Mouse (Mus musculus) intestine, embryonic 14.5 days (tissue): ENCODE measurements around the gene Mrpl53. TPM values are rescaled to one million over a fixed set of nuclear protein-coding genes. Genes with fewer than 3 reads are reported as not detected.

Source experiments
- ATAC-seq: fragments of 200-750 bp; cut with Nextera tagmentation; replicated peaks from 2 replicates; pipeline ENCODE4 v1.8.0; 2017; ENCODE audit warnings: low read depth, moderate number of reproducible peaks, moderate TSS enrichment, moderate library complexity; ENCODE audit not compliant: low FRiP score, low TSS enrichment
- DNase-seq: peaks from one replicate; pipeline ENCODE4 v3.0.0-alpha.2; 2018; ENCODE audit warnings: low spot score
- H3K27ac ChIP-seq: fragments of 300-500 bp; sonication (generic); 2 replicates; pipeline ENCODE4 v1.5.1; 2014; ENCODE audit warnings: low read depth, mild to moderate bottlenecking, control low read depth
- H3K27me3 ChIP-seq: fragments of 300-500 bp; sonication (generic); replicated peaks from 2 replicates; pipeline ENCODE4 v1.6.1; 2014; ENCODE audit warnings: low read length, control low read depth; ENCODE audit not compliant: control insufficient read depth, insufficient read depth
- H3K36me3 ChIP-seq: fragments of 300-500 bp; sonication (generic); 2 replicates; pipeline ENCODE4 v1.6.1; 2014; ENCODE audit warnings: low read length, control low read depth; ENCODE audit not compliant: control insufficient read depth, insufficient read depth
- H3K4me1 ChIP-seq: fragments of 300-500 bp; sonication (generic); replicated peaks from 2 replicates; pipeline ENCODE4 v1.6.1; 2014; ENCODE audit warnings: low read length, control low read depth, mixed read lengths; ENCODE audit not compliant: control insufficient read depth, insufficient read depth
- H3K4me2 ChIP-seq: fragments of 300-500 bp; sonication (generic); 2 replicates; pipeline ENCODE4 v1.6.1; 2014; ENCODE audit warnings: low read length
- H3K4me3 ChIP-seq: fragments of 300-500 bp; sonication (generic); 2 replicates; pipeline ENCODE4 v1.5.1; 2014; ENCODE audit warnings: low read depth, low read length, control low read depth, mixed read lengths
- H3K9ac ChIP-seq: fragments of 300-500 bp; sonication (generic); 2 replicates; pipeline ENCODE4 v1.6.1; 2014; ENCODE audit warnings: mild to moderate bottlenecking, low read length
- H3K9me3 ChIP-seq: fragments of 300-500 bp; sonication (generic); 2 replicates; pipeline ENCODE4 v1.6.1; 2016; ENCODE audit warnings: low read length, control low read depth; ENCODE audit not compliant: control insufficient read depth
- WGBS: fragments of 180-500 bp; shearing (Covaris S2); extraction: QIAGEN DNeasy Blood & Tissue Kit; methylation state at CpG from one replicate; pipeline ENCODE4 v1.1.7; 2014; 5-methylcytosine and 5-hydroxymethylcytosine counted together
- polyA plus RNA-seq: library from polyadenylated mRNA; unstranded; fragments of >200 nt; fragmentation: Nextera tagmentation; extraction: Ambion mirVana; gene quantifications from 2 replicates; pipeline ENCODE4 v1.2.1, GENCODE M21; 2014

Mrpl53 gene
- polyA plus RNA-seq, 1 experiment from 2014 or later, result 136 TPM

DNA sequence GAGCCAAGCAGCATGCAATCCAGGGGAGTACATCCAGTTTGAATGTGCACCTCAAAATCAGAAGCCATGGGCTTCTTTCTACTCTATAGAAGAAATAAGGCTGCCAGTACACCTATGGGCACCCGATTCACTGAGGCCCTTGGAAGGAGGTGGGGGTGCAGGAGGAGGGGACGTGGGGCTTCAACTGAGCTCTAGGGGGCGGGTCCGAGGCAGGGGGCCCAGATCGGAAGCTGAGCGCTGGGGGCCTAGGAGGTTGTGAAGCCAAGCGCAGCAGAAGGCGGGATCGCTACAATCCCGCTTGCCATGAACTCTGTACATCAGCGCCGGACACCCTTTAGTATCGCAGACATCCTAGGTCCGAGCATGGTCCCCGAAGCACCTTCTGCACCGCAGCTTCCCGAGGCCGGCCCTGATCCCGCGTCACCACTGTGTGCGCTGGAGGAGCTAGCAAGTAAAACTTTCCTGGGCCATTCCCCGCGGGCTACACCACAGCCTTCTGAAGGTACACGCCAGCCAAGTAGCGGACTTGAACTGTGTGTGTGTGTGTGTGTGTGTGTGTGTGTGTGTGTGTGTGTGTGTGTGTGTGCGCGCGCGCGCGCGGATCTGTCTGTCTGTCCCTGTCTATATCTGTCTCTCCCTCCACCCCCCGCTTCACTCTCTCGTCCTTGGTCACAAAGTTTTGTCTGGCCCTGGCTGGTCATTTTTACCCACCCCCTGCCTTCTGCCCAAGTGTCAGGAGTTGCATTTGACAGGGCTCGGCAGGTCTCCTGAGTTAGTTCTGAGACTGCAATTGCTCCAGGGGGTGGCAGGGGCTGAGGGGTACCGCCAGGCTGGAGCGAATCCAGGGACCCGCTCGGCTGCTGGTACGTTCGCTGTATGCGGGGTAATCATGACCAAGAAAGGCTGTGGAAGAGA is 22.5 kb upstream of the Mrpl53 start, which contains the start of gene Lbx2:
Gene Lbx2 (plus strand): TSS at position 247 of the 915 bp plus-strand sequence.
- H3K27me3 ChIP-seq, result peaks cover 82% of the 10 kb centered on the region
- peaks cover 5% of the 10 kb centered on the region; the same call in 1 of the 2 replicates for H3K36me3 ChIP-seq
- H3K4me1 ChIP-seq, result peaks cover 12% of the 10 kb centered on the region
- ATAC-seq (no peak), DNase-seq (peak; percentile 65)
- WGBS, result 2% methylated on average over 42 of the region's 42 CpGs
- H3K4me3 ChIP-seq, result peak within 1 kb of the TSS; percentile 21
- H3K9ac ChIP-seq, result no peak within 1 kb of the TSS
- H3K9me3 ChIP-seq, result no peaks in the 10 kb centered on the region
- no peak within 1 kb of the TSS for H3K27ac ChIP-seq
- H3K4me2 ChIP-seq, result peak within 1 kb of the TSS; percentile 44

DNA sequence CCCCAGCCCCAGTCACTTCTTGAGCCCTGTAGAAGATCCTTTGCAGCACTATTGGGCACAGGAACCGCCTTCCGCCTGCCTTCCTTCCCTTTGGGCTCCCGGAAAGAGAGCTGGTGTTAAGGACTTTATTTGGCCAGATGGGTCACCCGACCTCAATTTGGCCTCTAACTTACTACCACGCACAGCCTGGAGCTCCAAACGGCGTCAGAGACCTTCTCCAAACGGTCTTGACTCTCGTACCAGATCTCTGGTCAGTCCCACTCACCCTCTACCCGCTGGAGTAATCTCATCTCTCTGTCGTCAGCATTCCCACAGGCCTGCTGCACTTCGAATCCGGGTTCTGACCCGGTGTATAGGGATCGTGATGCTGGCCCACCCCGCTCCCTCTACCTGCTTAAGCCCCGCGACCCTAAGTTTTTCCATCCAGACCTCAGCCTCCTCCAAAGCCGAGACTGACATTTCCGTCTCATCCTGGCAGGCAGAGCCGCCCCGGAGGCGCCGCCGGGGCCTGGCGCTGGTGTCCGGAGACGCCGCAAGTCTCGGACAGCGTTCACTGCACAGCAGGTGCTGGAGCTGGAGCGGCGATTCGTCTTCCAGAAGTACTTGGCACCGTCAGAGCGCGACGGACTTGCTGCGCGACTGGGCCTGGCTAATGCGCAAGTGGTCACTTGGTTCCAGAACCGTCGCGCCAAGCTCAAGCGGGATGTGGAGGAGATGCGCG is 21.5 kb upstream of the Mrpl53 start:
- no peaks in the 10 kb centered on the region for H3K9me3 ChIP-seq
- H3K36me3 ChIP-seq, result no peaks in the 10 kb centered on the region
- DNase-seq (peak; percentile 73), ATAC-seq (no peak)
- peaks cover 12% of the 10 kb centered on the region for H3K4me1 ChIP-seq
- 0 out of 2 replicates have a peak overlapping the region, but pooled peaks have one; percentile 16 for H3K9ac ChIP-seq
- 4% methylated on average over 47 of the region's 47 CpGs for WGBS
- peak overlapping the region; percentile 27 for H3K4me3 ChIP-seq
- H3K27ac ChIP-seq, result no peak overlapping the region
- peaks cover 82% of the 10 kb centered on the region for H3K27me3 ChIP-seq
- H3K4me2 ChIP-seq, result peak overlapping the region; percentile 44

DNA sequence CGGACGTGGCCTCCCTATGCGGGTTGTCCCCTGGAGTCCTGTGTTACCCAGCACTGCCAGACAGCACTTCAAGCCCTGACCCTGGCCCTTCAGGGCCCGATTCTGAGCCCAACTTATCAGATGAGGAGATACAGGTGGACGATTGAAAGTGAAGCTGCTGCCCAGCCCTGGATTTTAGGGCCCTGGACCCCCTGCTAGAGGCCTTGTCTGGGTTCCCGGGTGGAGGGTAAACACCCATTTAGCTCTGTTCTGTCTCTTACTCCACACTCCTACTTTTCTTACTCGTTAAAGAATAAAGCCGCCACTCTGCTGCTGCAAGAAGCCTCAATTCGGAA is 20.9 kb upstream of the Mrpl53 start:
- H3K4me1 ChIP-seq, result peaks cover 12% of the 10 kb centered on the region
- H3K27ac ChIP-seq, result no peak overlapping the region
- no peak for ATAC-seq
- peaks cover 76% of the 10 kb centered on the region for H3K27me3 ChIP-seq
- peak overlapping the region; percentile 27 for H3K4me3 ChIP-seq
- H3K36me3 ChIP-seq, result no peaks in the 10 kb centered on the region
- no peaks in the 10 kb centered on the region for H3K9me3 ChIP-seq
- DNase-seq, result no peak
- 11% methylated on average over 9 of the region's 9 CpGs for WGBS
- 0 out of 2 replicates have a peak overlapping the region, but pooled peaks have one; percentile 16 for H3K9ac ChIP-seq
- peak overlapping the region; percentile 44 for H3K4me2 ChIP-seq

DNA sequence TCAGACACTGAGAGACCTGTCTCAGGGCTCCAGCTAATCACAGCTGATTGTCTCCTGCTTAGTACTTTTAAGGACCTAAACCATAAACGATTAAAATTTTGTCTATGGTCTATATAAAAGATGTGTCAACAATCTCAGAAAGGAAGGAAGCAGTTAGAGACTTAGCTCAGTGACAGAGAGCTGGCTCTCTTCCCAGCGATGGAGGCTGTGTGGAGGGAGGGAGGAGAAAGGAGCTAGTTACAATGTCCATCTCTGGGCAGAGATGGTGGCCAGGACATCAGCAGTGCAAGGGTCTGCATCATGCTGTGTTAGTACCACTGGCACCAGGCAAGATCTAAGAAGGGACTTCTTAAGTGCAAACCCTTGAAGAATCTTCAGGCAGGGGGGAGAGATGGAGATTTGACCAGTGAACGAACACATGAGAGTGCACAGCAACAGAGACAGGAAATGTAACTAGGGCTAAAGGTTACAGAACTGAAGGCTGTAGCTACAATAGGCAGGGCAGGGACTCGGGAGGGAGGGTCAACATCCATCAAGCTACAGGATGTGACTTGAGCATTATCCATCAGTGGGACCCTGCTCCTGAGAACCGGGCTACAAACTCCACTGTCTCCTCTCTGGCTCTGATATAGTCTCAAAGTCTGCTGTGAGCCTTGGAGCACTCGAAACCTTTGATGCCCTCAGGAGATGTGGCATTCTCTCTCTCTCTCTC is 16.3 kb upstream of the Mrpl53 start:
- DNase-seq, result no peak
- WGBS, result 18% methylated on average over 6 of the region's 6 CpGs
- H3K9me3 ChIP-seq, result no peaks in the 10 kb centered on the region
- no peak overlapping the region for H3K4me2 ChIP-seq
- H3K27ac ChIP-seq, result no peak overlapping the region
- peaks cover 32% of the 10 kb centered on the region for H3K27me3 ChIP-seq
- H3K9ac ChIP-seq, result no peak overlapping the region
- H3K36me3 ChIP-seq, result no peaks in the 10 kb centered on the region
- ATAC-seq, result no peak
- peaks cover 3% of the 10 kb centered on the region for H3K4me1 ChIP-seq
- no peak overlapping the region for H3K4me3 ChIP-seq

DNA sequence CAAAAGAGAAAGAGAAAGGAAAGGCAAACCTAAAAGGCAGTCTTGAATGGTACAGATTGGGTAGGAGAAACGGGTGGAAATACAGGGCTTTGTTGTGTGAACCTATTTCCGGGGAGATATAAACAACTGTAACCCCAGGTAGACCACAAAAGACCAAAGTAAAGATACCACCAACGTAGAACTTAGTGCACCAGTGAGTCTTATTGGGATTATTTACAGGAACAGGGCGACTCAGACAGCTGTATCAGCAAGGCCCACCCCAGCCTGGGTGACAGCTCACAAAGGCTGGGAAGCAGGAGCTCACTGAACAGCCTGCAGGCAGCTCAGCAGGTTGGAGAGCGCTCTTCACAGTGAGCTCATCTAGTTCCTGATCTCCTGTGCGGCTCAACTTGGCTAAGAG is 12.9 kb upstream of the Mrpl53 start:
- Histone ChIP-seq H3K4me2 (no peak overlapping the region), H3K4me1 (peaks cover 2% of the 10 kb centered on the region; the same call in 1 of the 2 replicates), H3K9ac (no peak overlapping the region), H3K4me3 (no peak overlapping the region), H3K27me3 (0 out of 2 replicates have a peak, but pooled peaks cover under 1% of the 10 kb centered on the region), H3K36me3 (no peaks in the 10 kb centered on the region), H3K9me3 (no peaks in the 10 kb centered on the region), H3K27ac (no peak overlapping the region)
- no peak for ATAC-seq
- WGBS, result 46% methylated on average over 6 of the region's 6 CpGs
- no peak for DNase-seq

DNA sequence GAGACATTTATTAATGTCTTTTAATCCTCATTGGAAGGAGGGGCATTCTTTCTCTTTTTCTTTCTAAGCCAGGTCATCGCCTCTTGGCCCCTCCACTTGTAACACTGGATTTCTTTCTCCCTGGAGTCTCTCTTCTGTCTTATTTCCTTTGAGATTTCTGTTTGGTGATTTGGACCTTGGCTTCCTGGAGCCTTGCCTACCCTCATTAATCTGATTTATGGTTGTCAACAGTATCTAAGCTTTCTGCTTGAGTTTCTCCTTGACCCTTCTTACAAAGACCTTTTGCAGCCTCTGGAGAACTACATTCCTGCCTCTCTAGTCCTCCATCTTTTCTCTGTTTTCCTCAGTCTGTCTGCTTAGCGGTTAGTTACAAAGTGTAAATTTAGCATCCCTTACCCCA is 10.4 kb upstream of the Mrpl53 start:
- Histone ChIP-seq H3K27ac (no peak overlapping the region), H3K4me2 (no peak overlapping the region), H3K9ac (no peak overlapping the region), H3K4me1 (peaks cover 13% of the 10 kb centered on the region), H3K36me3 (no peaks in the 10 kb centered on the region), H3K9me3 (no peaks in the 10 kb centered on the region), H3K4me3 (no peak overlapping the region), H3K27me3 (no peaks in the 10 kb centered on the region)
- WGBS, result 51% methylated on average over 2 of the region's 2 CpGs
- DNase-seq (no peak), ATAC-seq (no peak)

DNA sequence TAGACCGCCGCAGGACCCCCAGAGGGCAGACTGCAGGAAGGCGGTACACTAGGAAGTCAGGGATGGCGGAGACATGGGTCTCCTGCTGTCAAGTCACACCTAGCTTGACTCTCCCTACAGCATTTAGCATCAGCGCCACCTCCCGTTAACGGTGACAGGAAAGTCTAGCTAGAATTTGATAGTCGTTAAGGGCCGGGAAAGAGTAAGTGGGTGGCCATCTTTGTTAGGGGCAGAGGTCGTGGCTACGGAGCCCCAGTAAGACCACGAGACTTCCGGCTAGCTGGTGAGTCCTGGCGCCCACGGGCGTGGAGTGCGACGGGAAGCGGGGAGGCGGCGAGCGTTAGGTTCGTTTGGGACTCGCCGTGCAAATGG is 7.5 kb upstream of the Mrpl53 start, which contains the start of the genes Ccdc142 and Gm42688:
Gene Ccdc142 (plus strand): TSS at position 286 of the 372 bp plus-strand sequence.
Gene Gm42688 (plus strand): TSS at position 302 of the 372 bp plus-strand sequence.
- peaks cover 13% of the 10 kb centered on the region for H3K4me1 ChIP-seq
- H3K4me3 ChIP-seq, result peak within 1 kb of the TSS; percentile 79
- no peaks in the 10 kb centered on the region for H3K36me3 ChIP-seq
- H3K9ac ChIP-seq, result peak within 1 kb of the TSS; percentile 78
- H3K9me3 ChIP-seq, result no peaks in the 10 kb centered on the region
- under 1% methylated on average over 25 of the region's 25 CpGs for WGBS
- DNase-seq, result no peak
- H3K27ac ChIP-seq, result peak within 1 kb of the TSS; percentile 77
- H3K4me2 ChIP-seq, result peak within 1 kb of the TSS; percentile 100
- H3K27me3 ChIP-seq, result no peaks in the 10 kb centered on the region
- peak; percentile 80 for ATAC-seq
